Mouse (Mus musculus): Measurements from ENCODE around the gene Olfr320. TPM values are rescaled to one million over a fixed set of nuclear protein-coding genes. Genes with fewer than 3 reads are reported as not detected.

Olfr320 gene
- polyA plus RNA-seq (2015; fragmentation: Nextera tagmentation; extraction: Ambion mirVana), result not detected in 2 replicates

- Histone ChIP-seq H3K36me3 (no peaks in the 10 kb centered on the region), H3K27me3 (no peaks in the 10 kb centered on the region), H3K9me3 (no peaks in the 10 kb centered on the region), H3K9ac (no peak within 1 kb of the TSS), H3K4me1 (replicated peaks) (no peaks in the 10 kb centered on the region), H3K4me2 (no peak within 1 kb of the TSS), H3K27ac (no peak within 1 kb of the TSS), H3K4me3 (no peak within 1 kb of the TSS)
- 80% methylated on average over 1 of the region's 1 CpGs for WGBS
- no peak for ATAC-seq (ENCODE audit: low FRiP score)
Observed at GRCm38 (mm10) chr11:58680799-58681198, at the start of gene Olfr320. Gene Olfr320, plus strand, starts transcription at chr11:58681099.

- Histone ChIP-seq H3K27ac (no peak overlapping the region), H3K27me3 (peaks cover 11% of the 10 kb centered on the region; the same call in 1 of the 2 replicates), H3K4me2 (no peak overlapping the region), H3K36me3 (no peaks in the 10 kb centered on the region), H3K9me3 (no peaks in the 10 kb centered on the region), H3K9ac (no peak overlapping the region), H3K4me3 (no peak overlapping the region), H3K4me1 (replicated peaks) (no peaks in the 10 kb centered on the region)
- no peak for ATAC-seq (ENCODE audit: low FRiP score)
- 68% methylated on average over 4 of the region's 4 CpGs for WGBS
Observed at GRCm38 (mm10) chr11:58634878-58635277, 46.0 kb upstream of the Olfr320 start.

- peaks cover 11% of the 10 kb centered on the region for H3K4me1 ChIP-seq (replicated peaks)
- H3K27me3 ChIP-seq, result peaks cover 26% of the 10 kb centered on the region
- no peak overlapping the region for H3K4me2 ChIP-seq
- H3K9me3 ChIP-seq, result no peaks in the 10 kb centered on the region
- WGBS, result 21% methylated on average over 4 of the region's 4 CpGs
- H3K27ac ChIP-seq, result no peak overlapping the region
- H3K9ac ChIP-seq, result no peak overlapping the region
- H3K36me3 ChIP-seq, result no peaks in the 10 kb centered on the region
- ATAC-seq (ENCODE audit: low FRiP score), result no peak
- no peak overlapping the region for H3K4me3 ChIP-seq
Observed at GRCm38 (mm10) chr11:58636376-58636977, 44.4 kb upstream of the Olfr320 start.

- peaks cover 35% of the 10 kb centered on the region for H3K27me3 ChIP-seq
- 70% methylated on average over 7 of the region's 7 CpGs for WGBS
- ATAC-seq (ENCODE audit: low FRiP score), result no peak
- H3K4me3 ChIP-seq, result no peak overlapping the region
- peaks cover 11% of the 10 kb centered on the region for H3K4me1 ChIP-seq (replicated peaks)
- no peaks in the 10 kb centered on the region for H3K36me3 ChIP-seq
- H3K9me3 ChIP-seq, result no peaks in the 10 kb centered on the region
- H3K4me2 ChIP-seq, result no peak overlapping the region
- no peak overlapping the region for H3K9ac ChIP-seq
- no peak overlapping the region for H3K27ac ChIP-seq
Observed at GRCm38 (mm10) chr11:58638176-58638701, 42.7 kb upstream of the Olfr320 start.

- 6% methylated on average over 34 of the region's 34 CpGs for WGBS
Observed at GRCm38 (mm10) chr11:58640272-58640867, 40.5 kb upstream of the Olfr320 start, which contains the start of gene Trim58. Gene Trim58, plus strand, starts transcription at chr11:58640465.

GRCm38 (mm10) chr11:58641057-58641456, 39.8 kb upstream of the Olfr320 start:
- peak overlapping the region; percentile 72; the same call in 1 of the 2 replicates for H3K9ac ChIP-seq
- no peaks in the 10 kb centered on the region for H3K9me3 ChIP-seq
- peaks cover 35% of the 10 kb centered on the region for H3K27me3 ChIP-seq
- peaks cover 11% of the 10 kb centered on the region for H3K4me1 ChIP-seq (replicated peaks)
- H3K36me3 ChIP-seq, result no peaks in the 10 kb centered on the region
- WGBS, result 36% methylated on average over 14 of the region's 14 CpGs
- no peak overlapping the region for H3K27ac ChIP-seq
- ATAC-seq (ENCODE audit: low FRiP score), result no peak
- peak overlapping the region; percentile 44 for H3K4me3 ChIP-seq
- peak overlapping the region; percentile 95 for H3K4me2 ChIP-seq

More at GRCm38 (mm10) chr11:58640272-58640867, 40.5 kb upstream of the Olfr320 start, which contains the start of gene Trim58:
- Histone ChIP-seq H3K9me3 (no peaks in the 10 kb centered on the region), H3K27me3 (peaks cover 35% of the 10 kb centered on the region), H3K36me3 (no peaks in the 10 kb centered on the region), H3K9ac (peak within 1 kb of the TSS; percentile 72), H3K4me2 (peak within 1 kb of the TSS; percentile 95), H3K4me1 (replicated peaks) (peaks cover 11% of the 10 kb centered on the region), H3K27ac (no peak within 1 kb of the TSS), H3K4me3 (peak within 1 kb of the TSS; percentile 44)
- no peak for ATAC-seq (ENCODE audit: low FRiP score)

- Histone ChIP-seq H3K9me3 (no peaks in the 10 kb centered on the region), H3K36me3 (no peaks in the 10 kb centered on the region), H3K4me2 (no peak overlapping the region), H3K27me3 (peaks cover 35% of the 10 kb centered on the region), H3K4me1 (replicated peaks) (peaks cover 11% of the 10 kb centered on the region), H3K9ac (no peak overlapping the region), H3K4me3 (no peak overlapping the region), H3K27ac (no peak overlapping the region)
- no peak for ATAC-seq (ENCODE audit: low FRiP score)
- WGBS, result 87% methylated on average over 13 of the region's 13 CpGs
Observed at GRCm38 (mm10) chr11:58641638-58642358, 39.1 kb upstream of the Olfr320 start.

GRCm38 (mm10) chr11:58643350-58643749, 37.5 kb upstream of the Olfr320 start:
- Histone ChIP-seq H3K9me3 (no peaks in the 10 kb centered on the region), H3K4me1 (replicated peaks) (peaks cover 11% of the 10 kb centered on the region), H3K36me3 (no peaks in the 10 kb centered on the region), H3K27ac (no peak overlapping the region), H3K4me2 (no peak overlapping the region), H3K4me3 (no peak overlapping the region), H3K27me3 (peaks cover 33% of the 10 kb centered on the region), H3K9ac (no peak overlapping the region)
- no peak for ATAC-seq (ENCODE audit: low FRiP score)
- 34% methylated on average over 6 of the region's 6 CpGs for WGBS

GRCm38 (mm10) chr11:58655151-58655550, 25.7 kb upstream of the Olfr320 start:
- Histone ChIP-seq H3K27me3 (no peaks in the 10 kb centered on the region), H3K4me2 (no peak overlapping the region), H3K9me3 (no peaks in the 10 kb centered on the region), H3K4me1 (replicated peaks) (no peaks in the 10 kb centered on the region), H3K4me3 (no peak overlapping the region), H3K9ac (no peak overlapping the region), H3K36me3 (no peaks in the 10 kb centered on the region), H3K27ac (no peak overlapping the region)
- no peak for ATAC-seq (ENCODE audit: low FRiP score)
- 86% methylated on average over 3 of the region's 3 CpGs for WGBS

- H3K4me1 ChIP-seq (replicated peaks), result no peaks in the 10 kb centered on the region
- no peak within 1 kb of the TSS for H3K27ac ChIP-seq
- no peak for ATAC-seq (ENCODE audit: low FRiP score)
- H3K36me3 ChIP-seq, result no peaks in the 10 kb centered on the region
- no peak within 1 kb of the TSS for H3K9ac ChIP-seq
- no peak within 1 kb of the TSS for H3K4me2 ChIP-seq
- 86% methylated on average over 4 of the region's 4 CpGs for WGBS
- H3K27me3 ChIP-seq, result no peaks in the 10 kb centered on the region
- H3K9me3 ChIP-seq, result no peaks in the 10 kb centered on the region
- no peak within 1 kb of the TSS for H3K4me3 ChIP-seq
Observed at GRCm38 (mm10) chr11:58658596-58658995, 22.3 kb upstream of the Olfr320 start, which contains the start of gene Olfr322. Gene Olfr322, plus strand, starts transcription at chr11:58658782.

- no peak overlapping the region for H3K9ac ChIP-seq
- H3K36me3 ChIP-seq, result no peaks in the 10 kb centered on the region
- H3K4me3 ChIP-seq, result no peak overlapping the region
- no peaks in the 10 kb centered on the region for H3K4me1 ChIP-seq (replicated peaks)
- no peak overlapping the region for H3K4me2 ChIP-seq
- no peak for ATAC-seq (ENCODE audit: low FRiP score)
- H3K9me3 ChIP-seq, result no peaks in the 10 kb centered on the region
- no peak overlapping the region for H3K27ac ChIP-seq
- no peaks in the 10 kb centered on the region for H3K27me3 ChIP-seq
Observed at GRCm38 (mm10) chr11:58669252-58669651, 11.6 kb upstream of the Olfr320 start.

GRCm38 (mm10) chr11:58671825-58672224, 9.1 kb upstream of the Olfr320 start:
- H3K4me1 ChIP-seq (replicated peaks), result no peaks in the 10 kb centered on the region
- H3K27me3 ChIP-seq, result no peaks in the 10 kb centered on the region
- H3K9ac ChIP-seq, result no peak overlapping the region
- H3K36me3 ChIP-seq, result no peaks in the 10 kb centered on the region
- H3K4me3 ChIP-seq, result no peak overlapping the region
- 64% methylated on average over 4 of the region's 4 CpGs for WGBS
- no peak overlapping the region for H3K27ac ChIP-seq
- no peak for ATAC-seq (ENCODE audit: low FRiP score)
- H3K9me3 ChIP-seq, result no peaks in the 10 kb centered on the region
- H3K4me2 ChIP-seq, result no peak overlapping the region
